Mouse (Mus musculus): Measurements from ENCODE around the gene Slc9a5. TPM values are rescaled to one million over a fixed set of nuclear protein-coding genes. Genes with fewer than 3 reads are reported as not detected.

Slc9a5 gene
- 5.2 and 5.5 TPM in 2 replicates for polyA plus RNA-seq (2016; fragmentation: Nextera tagmentation; extraction: Ambion mirVana)

DNA sequence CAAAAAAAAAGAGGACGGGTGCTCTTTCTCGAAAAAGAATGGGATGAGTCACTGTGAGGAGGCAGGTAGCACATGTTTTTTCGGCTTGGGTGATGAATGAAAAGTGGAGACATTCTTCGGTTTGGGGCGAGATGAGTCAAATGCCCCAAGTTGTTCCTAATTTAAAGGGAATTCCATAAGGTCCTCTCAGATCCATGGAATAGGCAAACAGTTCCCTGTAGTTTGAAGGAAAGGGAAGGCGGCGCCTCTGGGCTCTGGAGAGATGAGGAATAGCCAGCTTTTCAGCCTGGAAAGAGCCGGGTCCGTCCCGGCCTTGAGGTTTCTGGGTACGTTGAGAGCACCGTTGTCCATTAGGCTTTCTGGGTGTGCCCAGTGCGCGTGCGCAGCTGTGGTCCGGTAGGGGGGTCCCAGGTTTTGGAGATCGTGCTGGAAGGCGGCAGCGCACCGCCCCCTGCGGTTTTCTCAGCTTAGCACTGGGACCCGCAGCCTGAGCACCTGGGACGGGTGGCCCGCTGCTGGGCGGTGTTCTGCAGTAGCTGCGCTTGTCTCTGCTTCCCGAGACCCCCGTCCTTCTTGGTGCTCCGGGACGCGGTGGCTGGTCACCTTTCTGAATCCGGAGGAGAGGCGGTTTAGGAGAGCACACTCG, at the start of gene Slc9a5:
TSS of gene Slc9a5 (plus strand) at position 394 of the 646 bp plus-strand sequence.
- whole genome bisulfite sequencing, result under 1% methylated on average over 34 of the region's 34 CpGs
- Histone ChIP-seq H3K36me3 (replicated peaks) (peaks cover 4% of the 10 kb centered on the region; the same call in 1 of the 2 replicates), H3K27me3 (ENCODE audit: poor library complexity, severe bottlenecking) (peaks cover 24% of the 10 kb centered on the region), H3K27ac (peak within 1 kb of the TSS; percentile 91), H3K9me3 (no peaks in the 10 kb centered on the region), H3K4me3 (peak within 1 kb of the TSS; percentile 83), H3K4me1 (peaks cover 68% of the 10 kb centered on the region)
- peak; percentile 86 for DNase-seq (ENCODE audit: extremely low spot score, low spot score)

- Histone ChIP-seq H3K27me3 (ENCODE audit: poor library complexity, severe bottlenecking) (no peaks in the 10 kb centered on the region), H3K36me3 (replicated peaks) (peaks cover 67% of the 10 kb centered on the region), H3K4me3 (no peak overlapping the region), H3K9me3 (no peaks in the 10 kb centered on the region), H3K27ac (no peak overlapping the region), H3K4me1 (peaks cover 31% of the 10 kb centered on the region)
- WGBS, result 95% methylated on average over 8 of the region's 8 CpGs
- DNase-seq (ENCODE audit: extremely low spot score, low spot score), result no peak
Observed at GRCm38 (mm10) chr8:105299962-105300361, 48.7 kb upstream of the Slc9a5 start.

GRCm38 (mm10) chr8:105303396-105303795, 45.2 kb upstream of the Slc9a5 start:
- WGBS, result 88% methylated on average over 8 of the region's 8 CpGs
- H3K36me3 ChIP-seq (replicated peaks), result peaks cover 91% of the 10 kb centered on the region
- H3K4me3 ChIP-seq, result no peak overlapping the region
- H3K27me3 ChIP-seq (ENCODE audit: poor library complexity, severe bottlenecking), result no peaks in the 10 kb centered on the region
- no peak for DNase-seq (ENCODE audit: extremely low spot score, low spot score)
- H3K4me1 ChIP-seq, result peaks cover 33% of the 10 kb centered on the region
- H3K9me3 ChIP-seq, result no peaks in the 10 kb centered on the region
- no peak overlapping the region for H3K27ac ChIP-seq

GRCm38 (mm10) chr8:105303874-105304273, 44.8 kb upstream of the Slc9a5 start:
- WGBS, result 93% methylated on average over 9 of the region's 9 CpGs
- no peaks in the 10 kb centered on the region for H3K27me3 ChIP-seq (ENCODE audit: poor library complexity, severe bottlenecking)
- no peaks in the 10 kb centered on the region for H3K9me3 ChIP-seq
- peaks cover 28% of the 10 kb centered on the region for H3K4me1 ChIP-seq
- DNase-seq (ENCODE audit: extremely low spot score, low spot score), result no peak
- peaks cover 91% of the 10 kb centered on the region for H3K36me3 ChIP-seq (replicated peaks)
- no peak overlapping the region for H3K4me3 ChIP-seq
- H3K27ac ChIP-seq, result no peak overlapping the region

DNA sequence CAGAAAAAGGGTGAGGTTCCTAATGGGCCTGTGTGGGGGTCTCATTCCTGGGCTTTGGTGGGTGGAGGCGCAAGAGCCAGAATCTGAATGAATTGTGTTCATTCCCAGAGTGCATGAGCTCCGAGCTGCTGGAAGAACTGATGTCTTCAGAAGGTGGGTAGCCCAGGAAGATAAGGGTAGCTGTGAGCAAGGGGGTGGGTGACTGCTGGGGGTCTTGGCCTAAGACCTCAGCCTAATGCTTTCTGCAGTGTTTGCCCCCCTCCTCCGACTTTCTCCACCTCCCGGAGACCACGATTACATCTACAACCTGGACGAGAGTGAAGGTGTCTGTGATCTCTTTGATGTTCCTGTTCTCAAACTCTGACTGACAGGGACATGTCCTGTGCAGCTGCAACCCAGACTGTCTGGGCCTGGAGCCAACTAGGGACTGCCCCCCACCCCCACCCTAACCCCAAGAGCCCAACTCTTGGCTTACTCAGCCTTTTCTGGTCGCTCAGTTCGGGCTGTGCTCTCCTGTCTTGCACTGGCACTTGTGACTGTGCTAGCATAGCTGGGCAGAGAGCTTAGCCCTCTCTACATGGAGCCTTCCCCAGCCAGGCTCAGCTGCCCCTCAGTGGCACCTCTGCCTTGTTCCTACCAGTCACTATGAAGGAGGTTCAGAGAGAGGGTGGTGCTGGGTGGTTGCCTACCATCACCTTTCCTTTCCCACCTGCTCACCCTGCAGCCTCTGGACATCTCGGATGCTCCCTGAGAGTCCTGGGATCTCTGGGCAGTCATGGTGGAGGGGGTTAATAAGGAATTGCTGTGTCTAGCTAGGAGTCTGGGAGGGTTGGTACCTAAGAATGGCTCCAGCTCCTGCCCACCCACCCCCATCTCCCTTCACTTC, 44.1 kb upstream of the Slc9a5 start:
- Histone ChIP-seq H3K36me3 (replicated peaks) (peaks cover 91% of the 10 kb centered on the region), H3K4me1 (peaks cover 23% of the 10 kb centered on the region), H3K4me3 (no peak overlapping the region), H3K9me3 (no peaks in the 10 kb centered on the region), H3K27me3 (ENCODE audit: poor library complexity, severe bottlenecking) (no peaks in the 10 kb centered on the region), H3K27ac (no peak overlapping the region)
- WGBS, result 84% methylated on average over 9 of the region's 9 CpGs
- no peak for DNase-seq (ENCODE audit: extremely low spot score, low spot score)

DNA sequence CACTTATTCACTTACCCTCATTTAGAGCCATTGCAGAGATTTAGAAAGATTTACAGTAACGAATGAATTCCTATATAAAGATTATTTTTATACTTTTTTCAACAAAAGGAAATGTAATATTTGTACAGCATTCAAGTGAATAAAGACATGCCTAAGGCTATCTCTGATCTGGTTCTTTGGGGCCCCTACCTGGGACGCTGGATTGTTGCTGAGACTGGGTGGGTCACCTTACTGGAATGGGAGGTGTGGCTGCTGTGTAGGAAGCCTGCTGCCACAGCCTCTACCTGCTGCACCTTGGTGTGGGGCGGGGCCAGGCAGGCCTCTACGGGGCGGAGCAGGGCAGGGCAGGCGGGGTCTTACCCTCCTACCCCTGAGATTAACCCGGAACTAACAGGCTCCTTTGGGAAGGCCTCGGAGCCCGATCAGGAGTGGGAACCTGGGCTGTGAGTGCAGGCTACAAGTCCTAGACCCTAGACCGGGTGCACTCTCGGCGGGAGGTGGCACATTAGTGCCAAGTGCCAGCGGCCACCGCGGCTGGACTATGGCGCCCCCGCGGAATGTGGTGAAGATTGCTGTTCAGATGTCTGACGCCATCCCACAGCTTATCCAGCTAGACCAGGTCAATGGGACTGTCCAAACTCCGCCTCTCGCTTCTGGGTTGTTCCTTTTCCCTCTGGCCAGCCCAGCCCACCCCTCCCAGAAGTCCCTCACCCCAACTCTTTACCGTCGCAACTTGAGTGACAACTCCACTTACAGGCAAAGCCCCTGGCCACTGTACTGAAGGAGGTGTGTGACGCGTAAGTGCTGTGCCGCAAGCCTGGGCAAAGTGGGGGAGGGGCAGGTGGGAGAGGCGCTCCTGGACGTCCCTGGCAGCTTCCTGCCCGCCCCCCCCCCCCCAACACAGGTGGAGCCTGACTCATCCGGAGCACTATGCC, 43.2 kb upstream of the Slc9a5 start, which contains the start of gene Elmo3:
TSS of gene Elmo3 (plus strand) at position 391 of the 935 bp plus-strand sequence.
- Histone ChIP-seq H3K4me3 (peak within 1 kb of the TSS; percentile 43), H3K9me3 (no peaks in the 10 kb centered on the region), H3K27me3 (ENCODE audit: poor library complexity, severe bottlenecking) (no peaks in the 10 kb centered on the region), H3K36me3 (replicated peaks) (peaks cover 91% of the 10 kb centered on the region), H3K27ac (peak within 1 kb of the TSS; percentile 75), H3K4me1 (peaks cover 23% of the 10 kb centered on the region)
- DNase-seq (ENCODE audit: extremely low spot score, low spot score), result peak; percentile 52
- WGBS, result 8% methylated on average over 30 of the region's 30 CpGs

- WGBS, result 65% methylated on average over 5 of the region's 5 CpGs
- H3K4me3 ChIP-seq, result peak overlapping the region; percentile 43
- H3K36me3 ChIP-seq (replicated peaks), result peaks cover 89% of the 10 kb centered on the region
- peaks cover 23% of the 10 kb centered on the region for H3K4me1 ChIP-seq
- DNase-seq (ENCODE audit: extremely low spot score, low spot score), result no peak
- H3K27me3 ChIP-seq (ENCODE audit: poor library complexity, severe bottlenecking), result no peaks in the 10 kb centered on the region
- H3K9me3 ChIP-seq, result no peaks in the 10 kb centered on the region
- peak overlapping the region; percentile 75 for H3K27ac ChIP-seq
Observed at GRCm38 (mm10) chr8:105306146-105306691, 42.4 kb upstream of the Slc9a5 start.

DNA sequence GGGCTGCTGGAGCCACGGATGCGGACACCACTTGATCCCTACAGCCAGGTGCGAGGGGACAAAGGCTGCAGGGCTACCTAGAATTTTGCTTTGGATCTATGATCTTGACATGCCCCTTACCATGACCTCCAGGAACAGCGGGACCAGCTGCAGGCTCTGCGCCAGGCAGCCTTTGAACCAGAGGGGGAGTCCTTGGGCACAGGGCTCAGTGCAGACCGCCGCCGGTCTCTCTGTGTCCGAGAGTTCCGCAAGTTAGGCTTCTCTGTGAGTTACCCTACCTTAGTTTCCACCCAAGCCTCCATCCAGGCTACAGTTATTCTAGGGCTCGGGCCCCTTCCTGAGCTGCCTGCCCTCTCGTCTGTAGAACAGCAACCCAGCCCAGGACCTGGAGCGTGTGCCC, 41.0 kb upstream of the Slc9a5 start:
- Histone ChIP-seq H3K27me3 (ENCODE audit: poor library complexity, severe bottlenecking) (no peaks in the 10 kb centered on the region), H3K36me3 (replicated peaks) (peaks cover 89% of the 10 kb centered on the region), H3K9me3 (no peaks in the 10 kb centered on the region), H3K27ac (no peak overlapping the region), H3K4me3 (no peak overlapping the region), H3K4me1 (peaks cover 23% of the 10 kb centered on the region)
- DNase-seq (ENCODE audit: extremely low spot score, low spot score), result no peak
- WGBS, result 94% methylated on average over 13 of the region's 13 CpGs

DNA sequence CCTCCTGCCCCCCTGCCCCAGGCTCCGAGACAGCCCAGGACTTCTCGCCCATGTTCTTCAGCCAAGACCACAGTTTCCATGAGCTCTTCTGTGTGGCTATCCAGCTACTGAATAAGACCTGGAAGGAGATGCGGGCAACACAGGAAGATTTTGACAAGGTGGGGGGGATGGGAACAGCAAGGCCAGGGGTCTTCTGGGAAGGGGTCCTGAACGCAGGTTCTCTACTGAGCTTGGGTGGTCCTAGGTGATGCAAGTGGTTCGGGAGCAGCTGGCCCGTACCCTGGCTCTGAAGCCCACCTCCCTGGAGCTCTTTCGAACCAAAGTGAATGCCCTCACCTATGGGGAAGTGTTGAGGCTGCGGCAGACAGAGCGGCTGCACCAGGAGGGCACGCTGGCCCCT, 40.2 kb upstream of the Slc9a5 start:
- WGBS, result 93% methylated on average over 10 of the region's 10 CpGs

GRCm38 (mm10) chr8:105309142-105309847, 39.3 kb upstream of the Slc9a5 start:
- Histone ChIP-seq H3K27ac (no peak overlapping the region), H3K9me3 (no peaks in the 10 kb centered on the region), H3K36me3 (replicated peaks) (peaks cover 89% of the 10 kb centered on the region), H3K27me3 (ENCODE audit: poor library complexity, severe bottlenecking) (no peaks in the 10 kb centered on the region), H3K4me3 (no peak overlapping the region), H3K4me1 (peaks cover 29% of the 10 kb centered on the region)
- 82% methylated on average over 15 of the region's 15 CpGs for whole genome bisulfite sequencing
- no peak for DNase-seq (ENCODE audit: extremely low spot score, low spot score)

More for the DNA sequence above, 40.2 kb upstream of the Slc9a5 start:
- no peak overlapping the region for H3K4me3 ChIP-seq
- H3K27ac ChIP-seq, result no peak overlapping the region
- no peaks in the 10 kb centered on the region for H3K9me3 ChIP-seq
- H3K36me3 ChIP-seq (replicated peaks), result peaks cover 89% of the 10 kb centered on the region
- no peaks in the 10 kb centered on the region for H3K27me3 ChIP-seq (ENCODE audit: poor library complexity, severe bottlenecking)
- H3K4me1 ChIP-seq, result peaks cover 23% of the 10 kb centered on the region
- DNase-seq (ENCODE audit: extremely low spot score, low spot score), result no peak

- peaks cover 21% of the 10 kb centered on the region for H3K4me1 ChIP-seq
- no peaks in the 10 kb centered on the region for H3K27me3 ChIP-seq (ENCODE audit: poor library complexity, severe bottlenecking)
- no peaks in the 10 kb centered on the region for H3K9me3 ChIP-seq
- 88% methylated on average over 8 of the region's 8 CpGs for WGBS
- DNase-seq (ENCODE audit: extremely low spot score, low spot score), result no peak
- H3K36me3 ChIP-seq (replicated peaks), result peaks cover 88% of the 10 kb centered on the region
- H3K4me3 ChIP-seq, result no peak overlapping the region
- no peak overlapping the region for H3K27ac ChIP-seq
Observed at GRCm38 (mm10) chr8:105310118-105310517, 38.5 kb upstream of the Slc9a5 start.

Data from forebrain, embryonic 10.5 days (tissue).